Comparison of ENCODE assay signal across 8 mouse cellular contexts in the genomic region with DNA sequence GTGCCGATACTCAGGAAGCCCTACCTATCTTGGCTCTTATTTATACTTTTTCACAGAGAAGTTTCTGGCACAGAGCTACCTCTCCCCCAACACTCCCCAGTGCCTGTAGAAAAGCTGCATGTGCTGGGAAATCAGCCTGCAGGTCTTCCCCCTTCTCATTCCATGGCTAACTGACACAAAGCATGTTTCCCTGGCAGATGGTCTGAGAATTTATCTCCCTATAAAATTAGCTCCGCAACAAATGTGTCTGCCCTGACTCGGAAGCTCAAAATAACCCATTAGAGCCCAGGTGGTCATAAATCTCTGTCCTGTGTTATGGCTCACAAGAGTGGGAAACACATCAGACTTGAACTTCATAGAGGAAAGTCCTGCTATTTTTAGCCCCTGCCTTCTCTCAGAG.
DNase-seq lines count a peak whose midpoint lies in the region; ATAC-seq and TF ChIP-seq lines count a peak whose summit lies in the region.

No protein-coding gene starts in this region.

- H3K36me3 ChIP-seq in lung, embryonic 15.5 days: no peaks in the 10 kb centered on the region
- no peaks in the 10 kb centered on the region for H3K36me3 ChIP-seq in embryonic facial prominence, embryonic 14.5 days (ENCODE audit: control insufficient read depth, insufficient read depth, low read length)
- H3K36me3 ChIP-seq in hindbrain, embryonic 13.5 days: no peaks in the 10 kb centered on the region

- no peak overlapping the region for H3K4me3 ChIP-seq in lung, embryonic 15.5 days
- H3K4me3 ChIP-seq in embryonic facial prominence, embryonic 14.5 days (ENCODE audit: low read depth, low read length): no peak overlapping the region
- no peak overlapping the region for H3K4me3 ChIP-seq in hindbrain, embryonic 13.5 days
- H3K4me3 ChIP-seq in olfactory bulb, adult 2 months (ENCODE audit: insufficient read depth, low read depth, low read length): no peak overlapping the region

- no peaks in the 10 kb centered on the region for H3K27me3 ChIP-seq in lung, embryonic 15.5 days
- no peaks in the 10 kb centered on the region for H3K27me3 ChIP-seq in embryonic facial prominence, embryonic 14.5 days (replicated peaks; ENCODE audit: control insufficient read depth, insufficient read depth, low read length)
- H3K27me3 ChIP-seq in hindbrain, embryonic 13.5 days: no peaks in the 10 kb centered on the region

- no peak for ATAC-seq in lung, embryonic 15.5 days (ENCODE audit: borderline replicate concordance, extremely low read depth, low FRiP score, low TSS enrichment)
- ATAC-seq in embryonic facial prominence, embryonic 14.5 days (ENCODE audit: low read depth): no peak; the same call in 1 of the 2 replicates
- 0 out of 2 replicates have a peak, but pooled peaks have one; percentile 17 for ATAC-seq in hindbrain, embryonic 13.5 days (ENCODE audit: low FRiP score)
- ATAC-seq in activated CD4-positive, CD25-positive, alpha-beta regulatory T cell, adult 4 months: no peak

- no peak for TF ChIP-seq CTCF in olfactory bulb, adult 2 months (IDR thresholded peaks at IDR 0.05; ENCODE audit: insufficient read depth, low read depth, low read length)

- 0 out of 2 replicates have a peak overlapping the region, but pooled peaks have one; percentile 24 for H3K27ac ChIP-seq in lung, embryonic 15.5 days
- H3K27ac ChIP-seq in embryonic facial prominence, embryonic 14.5 days (replicated peaks; ENCODE audit: low read depth, low read length): peak overlapping the region; percentile 52
- peak overlapping the region; percentile 85 for H3K27ac ChIP-seq in hindbrain, embryonic 13.5 days
- H3K27ac ChIP-seq in olfactory bulb, adult 2 months (ENCODE audit: insufficient read depth, low read depth, low read length): peak overlapping the region; percentile 89

- H3K9ac ChIP-seq in lung, embryonic 15.5 days: no peak overlapping the region
- no peak overlapping the region for H3K9ac ChIP-seq in embryonic facial prominence, embryonic 14.5 days (ENCODE audit: low read depth, low read length)
- no peak overlapping the region; the same call in 1 of the 2 replicates for H3K9ac ChIP-seq in hindbrain, embryonic 13.5 days

- no peak for DNase-seq in lung, postnatal 10 days
- DNase-seq in embryonic facial prominence, embryonic 14.5 days (ENCODE audit: low spot score): peak; percentile 69
- no peak for DNase-seq in lung, adult 18-20 months
- no peak for DNase-seq in kidney, postnatal 14 days

- H3K4me2 ChIP-seq in lung, embryonic 15.5 days: no peak overlapping the region
- no peak overlapping the region for H3K4me2 ChIP-seq in embryonic facial prominence, embryonic 14.5 days (ENCODE audit: low read depth, low read length)
- no peak overlapping the region for H3K4me2 ChIP-seq in hindbrain, embryonic 13.5 days

- peaks cover 16% of the 10 kb centered on the region for H3K4me1 ChIP-seq in lung, embryonic 15.5 days
- H3K4me1 ChIP-seq in embryonic facial prominence, embryonic 14.5 days (ENCODE audit: control insufficient read depth, insufficient read depth, low read length): peaks cover 29% of the 10 kb centered on the region
- peaks cover 28% of the 10 kb centered on the region for H3K4me1 ChIP-seq in hindbrain, embryonic 13.5 days (replicated peaks)
- peaks cover 3% of the 10 kb centered on the region for H3K4me1 ChIP-seq in olfactory bulb, adult 2 months (ENCODE audit: control insufficient read depth, insufficient read depth, low read length)

- no peaks in the 10 kb centered on the region for H3K9me3 ChIP-seq in lung, embryonic 15.5 days
- H3K9me3 ChIP-seq in embryonic facial prominence, embryonic 14.5 days (ENCODE audit: control insufficient read depth, low read length): no peaks in the 10 kb centered on the region
- no peaks in the 10 kb centered on the region for H3K9me3 ChIP-seq in hindbrain, embryonic 13.5 days

- no peak for TF ChIP-seq POLR2A in olfactory bulb, adult 2 months (IDR thresholded peaks at IDR 0.05; ENCODE audit: insufficient read depth, low read depth, low read length)

- WGBS in lung, embryonic 15.5 days: 33% methylated on average over 3 of the region's 3 CpGs
- WGBS in embryonic facial prominence, embryonic 14.5 days: 34% methylated on average over 3 of the region's 3 CpGs
- WGBS in hindbrain, embryonic 13.5 days: 27% methylated on average over 3 of the region's 3 CpGs
- 23% methylated on average over 3 of the region's 3 CpGs for WGBS in olfactory bulb, adult 2 months

Comparison
In these comparisons a context has a peak if more than half of its experiments do, and no peak if none do; other contexts are left out.
1. H3K27ac ChIP-seq: peak in every context shown above with its lines; median percentile 89 in olfactory bulb, adult 2 months; 85 in hindbrain, embryonic 13.5 days; 52 in embryonic facial prominence, embryonic 14.5 days; 24 in lung, embryonic 15.5 days.